Mouse (Mus musculus) cerebral cortex, adult 2 months (tissue): ENCODE measurements around the gene Slc25a27.

Source experiments
- WGBS: fragments of 180-500 bp; shearing (Covaris S2); methylation state at CpG from one replicate; pipeline ENCODE4 v1.1.7; 2018; 5-methylcytosine and 5-hydroxymethylcytosine counted together

Gene Slc25a27

GRCm38 (mm10) chr17:43666576-43667289 lies at the start of gene Slc25a27:
Gene Slc25a27 (minus strand): TSS chr17:43667214.
- under 1% methylated on average over 41 of the region's 41 CpGs for WGBS

- 49% methylated on average over 7 of the region's 7 CpGs for WGBS
These were observed 49.6 kb upstream of the Slc25a27 start for GRCm38 (mm10) chr17:43716601-43717000.

- WGBS: 37% methylated on average over 3 of the region's 3 CpGs
These were observed 47.2 kb upstream of the Slc25a27 start for GRCm38 (mm10) chr17:43714191-43714590.

GRCm38 (mm10) chr17:43711557-43712352 lies 44.7 kb upstream of the Slc25a27 start:
- 74% methylated on average over 7 of the region's 7 CpGs for WGBS

- WGBS: 81% methylated on average over 3 of the region's 3 CpGs
These were observed 40.2 kb upstream of the Slc25a27 start for GRCm38 (mm10) chr17:43707254-43707653.

- 95% methylated on average over 3 of the region's 3 CpGs for WGBS
These were observed 39.7 kb upstream of the Slc25a27 start for GRCm38 (mm10) chr17:43706749-43707148.

- 83% methylated on average over 12 of the region's 12 CpGs for WGBS
These were observed 37.4 kb upstream of the Slc25a27 start for GRCm38 (mm10) chr17:43704216-43704930.

GRCm38 (mm10) chr17:43701060-43701459 lies 34.0 kb upstream of the Slc25a27 start:
- 51% methylated on average over 6 of the region's 6 CpGs for WGBS

GRCm38 (mm10) chr17:43698997-43699649 lies 32.1 kb upstream of the Slc25a27 start:
- 32% methylated on average over 14 of the region's 14 CpGs for WGBS

- 81% methylated on average over 9 of the region's 9 CpGs for WGBS
These were observed 22.6 kb upstream of the Slc25a27 start for GRCm38 (mm10) chr17:43689591-43689990.

- 93% methylated on average over 5 of the region's 5 CpGs for WGBS
These were observed 17.6 kb upstream of the Slc25a27 start for GRCm38 (mm10) chr17:43684638-43685037.

GRCm38 (mm10) chr17:43684086-43684485 lies 17.1 kb upstream of the Slc25a27 start:
- WGBS: 89% methylated on average over 7 of the region's 7 CpGs

GRCm38 (mm10) chr17:43677317-43677716 lies 10.3 kb upstream of the Slc25a27 start:
- 65% methylated on average over 1 of the region's 1 CpGs for WGBS

GRCm38 (mm10) chr17:43676241-43676640 lies 9.2 kb upstream of the Slc25a27 start:
- 92% methylated on average over 1 of the region's 1 CpGs for WGBS

- 76% methylated on average over 1 of the region's 1 CpGs for WGBS
These were observed 8.2 kb upstream of the Slc25a27 start for GRCm38 (mm10) chr17:43675228-43675627.

GRCm38 (mm10) chr17:43671907-43672306 lies 4.9 kb upstream of the Slc25a27 start:
- WGBS: 95% methylated on average over 4 of the region's 4 CpGs

GRCm38 (mm10) chr17:43669145-43669695 lies 2.2 kb upstream of the Slc25a27 start:
- 59% methylated on average over 6 of the region's 6 CpGs for WGBS

- WGBS: under 1% methylated on average over 17 of the region's 17 CpGs
These were observed 353 bp upstream of the Slc25a27 start, which contains the start of gene Cyp39a1 for GRCm38 (mm10) chr17:43667290-43667843. Gene Cyp39a1 (plus strand): TSS chr17:43667425.

GRCm38 (mm10) chr17:43651314-43652046 lies 15.5 kb downstream of the Slc25a27 start:
- WGBS: 76% methylated on average over 14 of the region's 14 CpGs
